In the genomic region with DNA sequence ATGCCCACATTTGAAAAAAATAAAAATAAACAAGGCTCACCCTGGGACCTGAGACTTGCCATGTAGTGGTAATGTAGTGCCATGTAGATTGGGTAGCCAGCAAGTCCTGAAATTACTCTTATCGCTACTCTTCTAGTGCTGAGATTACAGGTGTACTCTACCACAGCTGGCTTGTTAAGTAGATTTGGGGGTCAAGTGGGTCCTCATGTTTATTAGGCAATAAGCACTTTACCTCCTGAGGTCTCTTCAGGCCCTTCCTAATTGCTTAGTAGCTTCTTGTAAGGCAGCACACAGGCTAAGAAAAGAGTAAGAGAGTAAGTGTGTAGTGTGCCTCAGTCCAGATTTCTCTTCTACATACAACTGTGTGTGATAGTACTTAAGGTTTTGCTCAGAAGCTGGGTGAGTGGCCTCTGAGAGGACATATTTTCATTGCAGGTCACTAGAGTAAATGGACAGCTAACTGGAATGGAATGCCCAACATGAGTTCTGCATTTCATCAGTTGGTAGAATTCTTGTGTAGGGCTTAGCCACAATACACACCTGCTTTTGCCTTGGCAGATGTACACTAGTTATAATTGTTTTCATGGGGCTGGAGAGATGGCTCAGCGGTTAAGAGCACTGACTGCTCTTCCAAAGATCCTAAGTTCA, we compare ENCODE assay signal across 26 mouse cellular contexts. TPM values are rescaled to one million over a fixed set of nuclear protein-coding genes. Genes with fewer than 3 reads are reported as not detected.
DNase-seq lines count a peak whose midpoint lies in the region; ATAC-seq and TF ChIP-seq lines count a peak whose summit lies in the region.
"Had no signal": no experiment of that assay in that cellular context is flagged by ENCODE, and none has a peak within 500 bp of the region (broad histone marks: within the 10 kb centered on the region; RNA-seq: fewer than 3 reads in every experiment).

No protein-coding gene starts in this region.

- no peak overlapping the region for H3K27ac ChIP-seq in lung, postnatal 0 days (ENCODE audit: low read length)
- no peak overlapping the region for H3K27ac ChIP-seq in forebrain, embryonic 16.5 days (ENCODE audit: low read length)
- H3K27ac ChIP-seq in forebrain, embryonic 12.5 days = no peak overlapping the region
- H3K27ac ChIP-seq in forebrain, postnatal 0 days (ENCODE audit: low read depth, low read length) = no peak overlapping the region
- H3K27ac ChIP-seq: embryonic facial prominence, embryonic 15.5 days; forebrain, embryonic 13.5 days; heart, adult 2 months; hindbrain, embryonic 10.5 days; hindbrain, embryonic 15.5 days had no signal

- no peak overlapping the region for H3K4me2 ChIP-seq in lung, postnatal 0 days (replicated peaks; ENCODE audit: low read depth, low read length)
- H3K4me2 ChIP-seq in forebrain, embryonic 16.5 days (ENCODE audit: low read length) = no peak overlapping the region
- H3K4me2 ChIP-seq in forebrain, embryonic 12.5 days = no peak overlapping the region
- no peak overlapping the region for H3K4me2 ChIP-seq in forebrain, postnatal 0 days (ENCODE audit: low read depth)
- H3K4me2 ChIP-seq: embryonic facial prominence, embryonic 15.5 days; forebrain, embryonic 13.5 days; heart, embryonic 12.5 days; hindbrain, embryonic 15.5 days had no signal

- H3K27me3 ChIP-seq in Patski = no peaks in the 10 kb centered on the region
- no peaks in the 10 kb centered on the region for H3K27me3 ChIP-seq in lung, postnatal 0 days (replicated peaks; ENCODE audit: insufficient read depth, low read length)
- no peaks in the 10 kb centered on the region for H3K27me3 ChIP-seq in forebrain, embryonic 16.5 days (replicated peaks; ENCODE audit: control insufficient read depth, insufficient read depth, low read length)
- H3K27me3 ChIP-seq in forebrain, embryonic 12.5 days = no peaks in the 10 kb centered on the region
- no peaks in the 10 kb centered on the region for H3K27me3 ChIP-seq in forebrain, postnatal 0 days (ENCODE audit: insufficient read depth, low read length)
- H3K27me3 ChIP-seq: embryonic facial prominence, embryonic 15.5 days; forebrain, embryonic 13.5 days; heart, embryonic 12.5 days; hindbrain, embryonic 15.5 days had no signal

- no peaks in the 10 kb centered on the region for H3K36me3 ChIP-seq in lung, postnatal 0 days (ENCODE audit: insufficient read depth, low read length)
- H3K36me3 ChIP-seq in forebrain, embryonic 16.5 days (ENCODE audit: control insufficient read depth, insufficient read depth) = no peaks in the 10 kb centered on the region; the same call in 1 of the 2 replicates
- H3K36me3 ChIP-seq in forebrain, embryonic 12.5 days (replicated peaks) = peaks cover 7% of the 10 kb centered on the region; the same call in 1 of the 2 replicates
- H3K36me3 ChIP-seq in forebrain, postnatal 0 days (ENCODE audit: insufficient read depth) = no peaks in the 10 kb centered on the region
- H3K36me3 ChIP-seq: embryonic facial prominence, embryonic 15.5 days; hindbrain, embryonic 15.5 days had no signal

- CTCF ChIA-PET in Patski (lab: Charles Lee) = interaction anchor here (1.2 to 4.0 kb wide), 3 partner anchors 18 to 55 kb away, joined by 3 to 14 read pairs (median 4); no protein-coding TSS in a partner anchor

- no peak overlapping the region for H3K9ac ChIP-seq in lung, postnatal 0 days (replicated peaks; ENCODE audit: low read depth)
- no peak overlapping the region for H3K9ac ChIP-seq in forebrain, embryonic 16.5 days (replicated peaks; ENCODE audit: low read depth, low read length)
- H3K9ac ChIP-seq in forebrain, embryonic 12.5 days = no peak overlapping the region
- no peak overlapping the region for H3K9ac ChIP-seq in forebrain, postnatal 0 days
- H3K9ac ChIP-seq: embryonic facial prominence, embryonic 15.5 days; forebrain, embryonic 13.5 days; heart, embryonic 12.5 days; hindbrain, embryonic 15.5 days had no signal

- peak; percentile 60 for ATAC-seq in Patski
- ATAC-seq in lung, postnatal 0 days = peak; percentile 92
- ATAC-seq in forebrain, embryonic 16.5 days = no peak
- no peak for ATAC-seq in forebrain, embryonic 12.5 days (ENCODE audit: low FRiP score)
- ATAC-seq in forebrain, postnatal 0 days = no peak
- ATAC-seq: CD4-positive, CD25-positive, alpha-beta regulatory T cell, adult 4 months; forebrain, embryonic 13.5 days; intestine, postnatal 0 days had no signal

- no peaks in the 10 kb centered on the region for H3K4me1 ChIP-seq in lung, postnatal 0 days (ENCODE audit: insufficient read depth, low read depth, low read length)
- H3K4me1 ChIP-seq in forebrain, embryonic 16.5 days (replicated peaks; ENCODE audit: control insufficient read depth, insufficient read depth, low read length) = no peaks in the 10 kb centered on the region
- no peaks in the 10 kb centered on the region for H3K4me1 ChIP-seq in forebrain, embryonic 12.5 days
- H3K4me1 ChIP-seq in forebrain, postnatal 0 days (ENCODE audit: insufficient read depth) = no peaks in the 10 kb centered on the region
- H3K4me1 ChIP-seq: embryonic facial prominence, embryonic 15.5 days; forebrain, embryonic 13.5 days; hindbrain, embryonic 10.5 days; hindbrain, embryonic 15.5 days had no signal

- DNase-seq in lung, adult 18-20 months = peak; percentile 14 to 72
- no peak for DNase-seq in lung, postnatal 4 days
- DNase-seq in Patski (ENCODE audit: low read depth, low spot score) = no peak
- peak; percentile 76 for DNase-seq in lung, postnatal 0 days (ENCODE audit: low spot score)
- DNase-seq in lung, postnatal 36 days = peak; percentile 79
- no peak for DNase-seq in forebrain, postnatal 0 days
- DNase-seq: adrenal gland, postnatal 14 days; cerebellum, adult 11-12 months; cerebellum, adult 9-11 months; embryo, embryonic 11 days; heart, adult 2 months; kidney, adult 8-10 months had no signal

- in situ Hi-C loops in Patski (cut with MboI; ENCODE audit: low pct_unique_long_range_greater_than_20kb) = loop anchor here (5.0 kb wide), 1 partner anchor 52 kb away; no protein-coding TSS in a partner anchor

- no peak overlapping the region for H3K4me3 ChIP-seq in lung, postnatal 0 days (ENCODE audit: low read depth, low read length)
- H3K4me3 ChIP-seq in forebrain, embryonic 16.5 days (replicated peaks; ENCODE audit: low read length) = no peak overlapping the region
- no peak overlapping the region for H3K4me3 ChIP-seq in forebrain, embryonic 12.5 days (replicated peaks)
- H3K4me3 ChIP-seq in forebrain, postnatal 0 days (ENCODE audit: low read depth, low read length) = no peak overlapping the region
- H3K4me3 ChIP-seq: embryonic facial prominence, embryonic 15.5 days; forebrain, embryonic 13.5 days; heart, adult 2 months; heart, embryonic 12.5 days; hindbrain, embryonic 10.5 days; hindbrain, embryonic 15.5 days had no signal

- POLR2A ChIA-PET in Patski (lab: Charles Lee) = interaction anchor here (1.0 kb wide), 1 partner anchor 12 kb away, joined by 3 read pairs; a partner anchor contains a TSS

- WGBS in lung, postnatal 0 days = 72% methylated on average over 2 of the region's 2 CpGs
- 90% methylated on average over 2 of the region's 2 CpGs for WGBS in forebrain, embryonic 16.5 days
- 93% methylated on average over 2 of the region's 2 CpGs for WGBS in forebrain, embryonic 12.5 days
- WGBS in forebrain, postnatal 0 days = 91% methylated on average over 2 of the region's 2 CpGs

- H3K9me3 ChIP-seq in lung, postnatal 0 days (ENCODE audit: low read length) = no peaks in the 10 kb centered on the region
- no peaks in the 10 kb centered on the region for H3K9me3 ChIP-seq in forebrain, embryonic 16.5 days (ENCODE audit: control insufficient read depth, low read length)
- no peaks in the 10 kb centered on the region for H3K9me3 ChIP-seq in forebrain, embryonic 12.5 days
- H3K9me3 ChIP-seq in forebrain, postnatal 0 days (ENCODE audit: low read length) = no peaks in the 10 kb centered on the region
- H3K9me3 ChIP-seq: embryonic facial prominence, embryonic 15.5 days; forebrain, embryonic 13.5 days; G1E; heart, embryonic 12.5 days; hindbrain, embryonic 10.5 days; hindbrain, embryonic 15.5 days had no signal

- TF ChIP-seq CTCF in Patski (IDR thresholded peaks at IDR 0.05) = no peak
- TF ChIP-seq CTCF in lung, postnatal 0 days (IDR thresholded peaks at IDR 0.05) = no peak
- TF ChIP-seq CTCF in forebrain, postnatal 0 days (IDR thresholded peaks at IDR 0.05; ENCODE audit: low read depth) = no peak

- TF ChIP-seq EP300 in lung, postnatal 0 days (IDR thresholded peaks at IDR 0.05) = peak; percentile 89

RNA-seq across cellular contexts. Expression of a gene that starts 12.4 kb away (rescaled TPM):
- polyA plus RNA-seq in Patski (2021) = 0.17 TPM
- polyA plus RNA-seq in lung, postnatal 0 days (2015; fragmentation: Nextera tagmentation; extraction: Ambion mirVana) = not detected in 2 replicates
- not detected in 2 replicates for polyA plus RNA-seq in forebrain, embryonic 16.5 days (2015; fragmentation: Nextera tagmentation; extraction: Ambion mirVana)
- polyA plus RNA-seq in forebrain, embryonic 12.5 days (2016; fragmentation: Nextera tagmentation; extraction: Ambion mirVana) = not detected in 2 replicates
- not detected in 2 replicates for total RNA-seq in forebrain, postnatal 0 days (2014; rRNA removed)
- not detected in 2 replicates for polyA plus RNA-seq in forebrain, postnatal 0 days (2015; fragmentation: Nextera tagmentation; extraction: Ambion mirVana)
- total RNA-seq: adrenal gland, postnatal 14 days; common myeloid progenitor, adult 5-6 weeks; gastrocnemius, adult 8-10 months; gastrocnemius, postnatal 4 days; heart, adult 2 months had no signal
- polyA plus RNA-seq: CD4-positive, CD25-positive, alpha-beta regulatory T cell, adult 4 months; embryonic facial prominence, embryonic 11.5 days; forebrain, embryonic 13.5 days; G1E; heart, adult 2 months; heart, embryonic 12.5 days; hindbrain, embryonic 10.5 days; hindbrain, embryonic 15.5 days had no signal

RNA-seq across cellular contexts. Expression of a gene that starts 13.1 kb away (rescaled TPM):
- polyA plus RNA-seq in Patski (2021) = 85.6 TPM
- polyA plus RNA-seq in lung, postnatal 0 days (2015; fragmentation: Nextera tagmentation; extraction: Ambion mirVana) = 126 and 142 TPM in 2 replicates
- 206 and 214 TPM in 2 replicates for polyA plus RNA-seq in forebrain, embryonic 16.5 days (2015; fragmentation: Nextera tagmentation; extraction: Ambion mirVana)
- polyA plus RNA-seq in forebrain, embryonic 12.5 days (2016; fragmentation: Nextera tagmentation; extraction: Ambion mirVana) = 203 and 211 TPM in 2 replicates
- 139 and 206 TPM in 2 replicates for total RNA-seq in forebrain, postnatal 0 days (2014; rRNA removed)
- polyA plus RNA-seq in forebrain, postnatal 0 days (2015; fragmentation: Nextera tagmentation; extraction: Ambion mirVana) = 257 and 317 TPM in 2 replicates

RNA-seq across cellular contexts. Expression of a gene that starts 36.2 kb away (rescaled TPM):
- polyA plus RNA-seq in Patski (2021) = 116 TPM
- polyA plus RNA-seq in lung, postnatal 0 days (2015; fragmentation: Nextera tagmentation; extraction: Ambion mirVana) = 130 and 131 TPM in 2 replicates
- 102 and 118 TPM in 2 replicates for polyA plus RNA-seq in forebrain, embryonic 16.5 days (2015; fragmentation: Nextera tagmentation; extraction: Ambion mirVana)
- polyA plus RNA-seq in forebrain, embryonic 12.5 days (2016; fragmentation: Nextera tagmentation; extraction: Ambion mirVana) = 115 and 119 TPM in 2 replicates
- 69.4 and 75.0 TPM in 2 replicates for total RNA-seq in forebrain, postnatal 0 days (2014; rRNA removed)
- polyA plus RNA-seq in forebrain, postnatal 0 days (2015; fragmentation: Nextera tagmentation; extraction: Ambion mirVana) = 48.5 and 53.2 TPM in 2 replicates

Comparison
In these comparisons a context has a peak if more than half of its experiments do, and no peak if none do; other contexts are left out.
1. DNase-seq: peak in lung, adult 18-20 months (2 of 2), lung, postnatal 0 days (single experiment) and lung, postnatal 36 days (single experiment); none in lung, postnatal 4 days (0 of 2), Patski (single experiment) and forebrain, postnatal 0 days (single experiment).
2. ATAC-seq: peak in Patski (single experiment) and lung, postnatal 0 days (single experiment); none in forebrain, embryonic 16.5 days (single experiment), forebrain, embryonic 12.5 days (single experiment) and forebrain, postnatal 0 days (single experiment).